Mouse (Mus musculus) liver, embryonic 18 days (tissue): ENCODE results near the gene Pjvk. TPM values are rescaled to one million over a fixed set of nuclear protein-coding genes. Genes with fewer than 3 reads are reported as not detected.

Experiments
- polyA plus RNA-seq: library from polyadenylated mRNA; depleted of rRNA; stranded (reverse); fragments of >200 nt; gene quantifications from 2 replicates; pipeline ENCODE4 v1.2.3, GENCODE M21; 2012; rRNA removed

The Pjvk gene
- polyA plus RNA-seq, result 0.05 TPM in 2 replicates

DNA sequence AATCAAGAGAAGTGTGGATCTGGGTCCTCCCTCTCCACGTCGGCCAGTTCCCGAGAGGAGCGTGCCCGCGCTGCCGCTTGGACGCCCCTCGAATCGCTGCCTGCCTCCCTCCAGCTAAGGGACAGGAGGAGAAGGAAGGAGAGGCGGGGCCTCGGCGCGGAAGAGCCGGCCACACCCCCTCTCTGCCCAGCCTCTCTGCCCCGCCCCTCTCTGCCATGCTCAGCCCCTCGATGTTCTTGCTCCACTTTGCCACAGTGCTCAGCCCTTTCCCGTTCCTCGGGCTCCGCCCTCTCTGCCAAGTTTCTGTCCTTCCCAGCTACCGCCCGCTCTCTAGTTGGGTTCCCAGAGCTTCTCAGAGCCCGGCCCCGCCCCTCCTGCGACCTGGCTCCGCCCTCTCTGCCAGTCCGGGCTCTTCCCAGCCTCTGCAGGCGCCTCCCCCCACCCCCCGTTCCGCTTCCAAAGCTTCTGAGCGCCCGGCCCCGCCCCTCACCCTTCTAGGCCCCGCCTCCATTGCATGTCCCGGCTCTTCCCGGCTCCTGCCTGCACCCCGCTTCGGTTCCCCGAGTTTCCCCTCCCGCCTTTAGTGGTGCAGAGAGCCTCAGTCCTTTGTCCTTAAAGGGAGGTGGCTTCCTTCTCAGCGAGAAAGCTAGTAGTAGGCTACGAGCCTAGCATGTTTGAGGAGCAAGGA, at the start of gene Pjvk, which contains the start of gene Prkra:
TSS of gene Pjvk (plus strand) at position 594 of the 688 bp plus-strand sequence.
TSS of gene Prkra (minus strand) at position 133 of the 688 bp plus-strand sequence.

GRCm38 (mm10) chr2:76672966-76673392, 24.7 kb downstream of the Pjvk start, which contains the start of gene Fkbp7:
TSS of gene Fkbp7 (minus strand) at chr2:76673116.

GRCm38 (mm10) chr2:76674725-76675427, 26.6 kb downstream of the Pjvk start, which contains the start of gene Plekha3:
TSS of gene Plekha3 (plus strand) at chr2:76675281.

Other genes with a start within 250 kb of the Pjvk start
- 0.12 and 0.23 TPM in 2 replicates for gene Osbpl6, start 242.0 kb upstream of the Pjvk start, polyA plus RNA-seq
- 8.7 and 10.1 TPM in 2 replicates for gene Prkra, start 461 bp upstream of the Pjvk start, polyA plus RNA-seq
- 3.9 and 4.6 TPM in 2 replicates for gene Fkbp7, start 24.6 kb downstream of the Pjvk start, polyA plus RNA-seq
- 5.3 TPM in 2 replicates for gene Plekha3, start 26.8 kb downstream of the Pjvk start, polyA plus RNA-seq